Mouse (Mus musculus): ENCODE data around the gene Pdgfc. TPM values are rescaled to one million over a fixed set of nuclear protein-coding genes. Genes with fewer than 3 reads are reported as not detected.

The Pdgfc gene
- 7.9 and 20.7 TPM in 2 replicates for polyA plus RNA-seq (2012; rRNA removed; ENCODE audit: low replicate concordance)

GRCm38 (mm10) chr3:81036151-81036553 is at the start of gene Pdgfc:
Pdgfc (plus strand) TSS chr3:81036416.

Other genes with a start within 250 kb of the Pdgfc start
- gene Gria2, start 233.6 kb upstream of the Pdgfc start, polyA plus RNA-seq (2012; rRNA removed; ENCODE audit: low replicate concordance) = 0.24 TPM in 1 of 2 replicates, not detected in the other
- 0.23 and 6.8 TPM in 2 replicates for gene Glrb, start 122.8 kb upstream of the Pdgfc start, polyA plus RNA-seq (2012; rRNA removed; ENCODE audit: low replicate concordance)